Mouse (Mus musculus) heart, adult 11 months (tissue): Measurements from ENCODE around the gene Psmb6.

Experiments
- DNase-seq: peaks from one replicate; pipeline ENCODE4 v3.0.0; 2022

The Psmb6 gene

GRCm38 (mm10) chr11:70572348-70572902 is 47.3 kb downstream of the Psmb6 start:
- no peak for DNase-seq

GRCm38 (mm10) chr11:70573872-70574271 is 48.7 kb downstream of the Psmb6 start:
- no peak for DNase-seq

GRCm38 (mm10) chr11:70577201-70577600 is 52.0 kb downstream of the Psmb6 start:
- DNase-seq = peak; percentile 87
